Mouse (Mus musculus): ENCODE data around the gene B4galnt1. TPM values are rescaled to one million over a fixed set of nuclear protein-coding genes. Genes with fewer than 3 reads are reported as not detected.
"Not testable (repeated sequence)": the region's sequence is repeated elsewhere in the genome, so short reads cannot be mapped to it uniquely, and the experiment has no call there.

B4galnt1 gene
- total RNA-seq, 2 experiments from 2014 or later, result 0.69 to 1.0 TPM

DNA sequence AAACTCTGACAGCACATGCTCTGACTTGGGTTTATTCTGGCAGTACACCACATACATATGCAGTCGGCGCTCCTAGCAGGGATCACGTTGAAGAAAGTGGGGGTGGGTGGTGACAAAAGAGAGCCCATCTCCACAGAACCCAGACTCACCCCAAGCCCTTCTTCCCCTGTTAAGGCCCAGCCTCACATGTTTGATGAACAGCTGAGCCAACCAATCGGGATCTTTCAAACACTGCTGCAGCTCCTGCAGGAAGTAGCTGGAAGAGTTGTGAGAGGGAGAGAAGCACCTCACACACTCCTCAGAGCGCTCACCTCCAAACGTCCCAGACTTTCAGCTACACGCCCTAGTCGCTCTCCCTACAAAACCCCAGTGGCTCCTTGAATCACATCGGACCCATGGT lies 20.1 kb downstream of the B4galnt1 start:
- DNase-seq, result no peak
- intact Hi-C loops (cut with DNase I), result no loop called here

DNA sequence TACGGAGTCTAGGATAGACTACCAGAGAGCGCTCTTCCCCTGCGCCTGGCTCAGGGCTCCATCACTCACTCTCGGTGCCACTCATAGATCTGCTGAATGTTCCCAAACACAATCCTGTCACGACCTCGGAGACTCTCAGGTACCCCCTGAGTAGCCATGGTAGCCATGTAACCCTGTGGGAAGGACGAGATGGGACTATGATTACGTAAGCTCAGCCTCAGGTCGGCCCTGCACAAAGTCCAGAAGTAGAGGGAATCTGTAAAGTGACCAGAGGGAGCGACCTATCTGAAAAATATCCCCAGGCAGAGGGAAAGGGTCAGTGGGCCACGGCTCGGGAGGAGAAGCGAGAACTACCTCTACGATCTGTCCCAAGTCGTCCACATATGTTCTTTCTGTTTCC lies 20.5 kb downstream of the B4galnt1 start:
- DNase-seq, result no peak
- intact Hi-C loops (cut with DNase I), result no loop called here

DNA sequence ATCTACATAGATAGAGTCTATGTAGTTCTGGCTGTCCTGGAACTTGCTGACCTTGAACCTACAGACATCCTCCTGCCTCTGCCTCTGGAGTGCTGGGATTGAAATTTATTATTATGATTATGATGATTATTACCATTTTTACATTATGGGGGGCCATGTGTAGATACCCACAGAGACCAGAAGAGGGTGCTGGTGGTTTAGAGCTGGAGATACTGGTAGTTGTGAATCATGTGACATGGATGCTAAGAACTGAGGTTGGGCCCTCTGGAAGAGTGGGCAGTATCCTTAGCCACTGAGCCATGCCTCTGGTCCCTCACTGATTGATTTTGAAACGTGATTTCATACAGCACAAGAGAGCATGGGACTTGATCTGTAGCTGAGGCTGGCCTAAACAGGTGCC lies 21.4 kb downstream of the B4galnt1 start:
- no peak for DNase-seq
- intact Hi-C loops (cut with DNase I), result no loop called here

DNA sequence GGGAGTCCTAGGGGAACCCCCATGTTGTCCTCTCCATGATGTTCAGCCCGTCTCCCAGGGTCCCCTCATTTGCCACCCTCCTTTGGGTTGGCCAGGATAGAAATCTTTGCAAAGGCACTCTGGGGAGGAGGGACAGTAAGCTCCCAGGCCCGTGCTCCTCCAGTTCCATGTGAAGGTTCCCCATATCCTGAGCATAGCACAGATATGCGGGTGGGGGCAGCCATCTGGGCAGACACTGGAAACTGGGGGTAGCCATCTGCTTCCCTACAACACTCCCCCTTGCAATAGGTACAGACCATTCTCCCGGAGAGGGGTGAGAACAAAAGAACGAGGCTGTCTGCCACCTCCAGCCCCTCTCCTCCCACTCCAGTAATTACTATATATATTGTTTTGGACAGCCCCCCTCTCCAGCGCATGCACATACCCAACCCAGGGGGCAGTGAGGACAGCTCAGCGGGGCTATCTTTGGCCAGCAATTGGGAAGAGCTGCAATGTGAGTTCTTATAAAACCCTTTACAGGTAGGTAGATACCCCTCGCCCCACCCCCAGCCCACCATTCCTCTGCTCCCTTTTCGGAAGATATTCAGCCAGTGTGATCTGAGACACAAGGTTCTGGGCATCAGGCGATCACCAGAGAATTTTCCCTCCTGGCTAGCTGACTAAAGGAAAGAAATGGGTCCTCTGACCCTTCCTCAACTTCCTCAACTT lies 22.5 kb downstream of the B4galnt1 start:
- no peak for DNase-seq
- intact Hi-C loops (cut with DNase I), result no loop called here

DNA sequence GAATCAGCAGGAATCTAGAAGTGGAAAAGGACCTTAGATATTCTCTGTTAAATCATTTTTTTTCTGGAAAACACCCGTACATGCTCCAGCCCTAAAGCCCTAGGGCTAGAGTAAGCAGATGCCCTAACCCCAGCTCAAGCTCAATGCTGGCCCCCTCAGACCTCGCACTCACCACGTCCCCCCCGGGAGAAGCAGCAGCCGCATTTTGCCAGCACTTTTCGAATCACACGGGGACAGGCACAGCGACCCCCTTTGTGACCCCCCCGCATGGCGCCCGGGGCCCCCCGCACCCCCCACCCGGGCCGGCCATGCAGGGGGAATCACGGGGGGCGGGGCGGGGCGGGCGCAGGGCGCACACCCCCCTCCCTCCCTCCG lies 23.0 kb downstream of the B4galnt1 start:
- no peak for DNase-seq
- intact Hi-C loops (cut with DNase I), result no loop called here

DNA sequence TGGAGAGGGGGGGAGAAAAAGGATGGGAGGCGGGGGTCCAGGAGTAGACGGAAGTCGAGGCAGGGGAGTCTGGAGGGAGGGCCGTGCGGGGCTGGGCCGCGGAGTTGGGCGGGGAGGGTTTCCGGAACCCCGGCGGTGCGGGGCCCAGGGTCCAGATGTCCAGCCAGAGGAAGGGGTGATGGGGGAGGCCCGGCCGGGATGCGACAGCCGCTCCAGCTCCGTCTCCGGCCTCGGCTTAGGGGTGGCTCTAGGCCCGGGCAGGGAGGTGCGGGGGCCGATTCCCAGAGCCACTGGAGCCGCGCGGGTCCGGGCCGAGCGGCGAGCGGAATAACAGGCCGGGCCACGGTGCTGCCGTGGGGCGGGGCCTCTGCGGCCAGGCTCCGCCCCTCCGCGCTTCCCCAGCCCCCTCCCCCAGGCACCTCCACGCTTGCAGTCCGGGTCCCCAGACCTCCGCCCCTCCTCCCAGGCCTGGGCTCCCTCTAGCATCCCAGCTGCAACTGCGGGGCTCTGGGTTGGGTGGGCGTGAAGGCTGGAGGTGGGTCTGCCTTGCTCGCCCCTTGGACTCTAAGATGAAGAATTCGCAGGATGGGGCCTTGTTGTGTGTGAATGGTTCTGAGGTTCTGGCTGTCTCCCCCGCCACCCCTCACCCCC lies 23.6 kb downstream of the B4galnt1 start:
- peak in 1 of 2 experiments; percentile 67 for DNase-seq
- intact Hi-C loops (cut with DNase I), result no loop called here

DNA sequence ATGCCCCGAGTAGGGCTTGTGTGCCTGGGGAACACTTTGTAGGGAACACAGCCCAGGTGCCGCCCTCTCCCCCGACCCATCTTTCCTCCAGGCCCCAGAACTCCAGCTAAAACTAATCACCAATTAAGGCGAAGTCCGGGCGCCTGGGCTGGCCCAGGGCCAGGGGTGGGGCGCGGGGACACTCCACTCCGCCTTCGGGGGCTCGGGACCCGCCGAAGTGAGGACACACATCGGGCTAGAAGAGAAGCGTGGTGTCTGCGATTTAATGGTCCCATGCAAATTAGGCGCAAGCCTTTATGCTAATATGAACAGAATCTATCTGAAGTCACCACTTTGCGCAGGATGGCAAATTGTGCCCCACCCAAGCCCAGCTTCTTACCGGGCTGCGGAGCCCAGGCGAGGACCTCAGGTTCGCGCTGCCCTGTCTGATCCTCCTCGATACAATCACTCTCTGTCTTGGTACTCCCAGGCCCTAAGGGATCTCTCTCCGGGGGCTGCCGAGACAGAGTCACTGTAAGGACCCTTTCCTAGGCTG lies 24.2 kb downstream of the B4galnt1 start:
- DNase-seq, result peak; percentile 53 to 59
- intact Hi-C loops (cut with DNase I), result no loop called here

DNA sequence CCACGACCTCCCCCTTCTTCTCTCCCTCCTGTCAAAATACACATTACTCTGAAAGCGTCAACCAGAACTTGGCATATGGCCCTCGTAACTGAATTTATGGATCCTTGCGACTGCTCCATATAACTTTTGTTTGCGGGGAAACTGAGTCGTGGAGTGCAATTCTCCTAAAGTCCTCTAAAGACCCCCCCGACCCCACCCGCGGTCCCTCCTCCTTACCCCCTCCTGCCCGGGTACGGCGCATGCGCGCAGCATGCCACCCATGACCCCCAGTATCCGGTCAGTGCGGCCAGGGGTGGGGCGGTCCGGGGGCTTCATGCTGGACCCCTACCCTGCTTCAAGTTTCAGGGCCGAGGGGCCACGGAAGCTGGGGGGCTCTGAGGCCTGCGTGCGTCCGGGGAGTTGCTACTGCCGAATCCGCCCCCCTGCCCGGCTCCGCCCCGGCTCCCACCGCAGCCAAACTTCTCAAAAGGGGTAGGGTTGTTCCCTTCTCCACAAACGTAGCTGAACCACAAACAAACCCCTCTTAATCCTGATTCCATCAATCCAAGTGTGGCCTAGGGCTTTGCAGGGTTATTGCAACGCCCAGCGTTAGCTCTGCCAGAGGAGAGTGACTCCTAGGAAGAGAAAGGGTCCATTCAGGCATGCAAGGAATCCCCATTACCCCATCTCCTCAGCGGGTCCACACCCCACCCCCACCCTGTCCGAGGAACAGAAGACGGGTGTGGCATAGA lies 24.8 kb downstream of the B4galnt1 start, which contains the start of gene Arhgef25:
Gene Arhgef25 (minus strand): TSS at position 433 of the 731 bp plus-strand sequence.
- DNase-seq, result peak; percentile 69 to 78
- intact Hi-C loops (cut with DNase I), result no loop called here

DNA sequence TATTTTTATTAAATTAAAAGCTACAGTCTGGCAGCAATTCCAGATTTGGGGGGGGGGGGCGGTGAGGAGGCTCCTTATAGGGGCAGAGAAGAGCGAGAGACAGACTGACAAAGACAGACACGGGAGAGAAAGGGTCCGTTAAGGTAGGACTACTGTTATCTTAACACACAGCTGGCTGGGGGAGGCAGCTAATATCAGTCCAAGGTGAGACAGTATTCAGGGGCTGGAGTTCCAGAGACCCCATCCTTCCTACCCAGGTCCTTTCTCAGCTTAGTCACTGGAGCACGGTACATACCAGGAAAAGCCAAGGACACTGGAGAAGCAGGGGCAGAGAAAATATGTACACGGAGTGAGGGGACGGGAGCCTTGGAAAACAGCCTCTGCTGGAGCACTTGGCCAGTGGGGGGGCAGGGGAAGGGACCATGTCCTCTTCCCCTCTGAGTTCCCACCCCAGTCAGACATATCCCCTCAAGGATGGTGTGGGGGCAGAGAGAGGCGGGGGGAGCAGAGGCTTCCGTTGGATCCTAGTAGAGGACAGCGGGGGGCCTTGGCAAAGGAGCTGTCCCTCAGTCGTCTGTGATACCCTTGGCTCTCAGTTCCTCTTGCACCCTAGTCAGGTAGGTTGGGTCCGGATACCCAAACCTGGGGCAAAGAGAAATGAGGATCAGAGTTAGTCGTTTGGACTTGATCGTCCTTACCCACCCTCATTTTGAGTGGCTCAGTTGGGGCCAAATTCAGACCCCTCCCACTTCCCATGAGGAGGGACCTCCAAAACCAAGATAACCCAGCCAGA lies 25.6 kb downstream of the B4galnt1 start:
- intact Hi-C loops (cut with DNase I), result no loop called here

DNA sequence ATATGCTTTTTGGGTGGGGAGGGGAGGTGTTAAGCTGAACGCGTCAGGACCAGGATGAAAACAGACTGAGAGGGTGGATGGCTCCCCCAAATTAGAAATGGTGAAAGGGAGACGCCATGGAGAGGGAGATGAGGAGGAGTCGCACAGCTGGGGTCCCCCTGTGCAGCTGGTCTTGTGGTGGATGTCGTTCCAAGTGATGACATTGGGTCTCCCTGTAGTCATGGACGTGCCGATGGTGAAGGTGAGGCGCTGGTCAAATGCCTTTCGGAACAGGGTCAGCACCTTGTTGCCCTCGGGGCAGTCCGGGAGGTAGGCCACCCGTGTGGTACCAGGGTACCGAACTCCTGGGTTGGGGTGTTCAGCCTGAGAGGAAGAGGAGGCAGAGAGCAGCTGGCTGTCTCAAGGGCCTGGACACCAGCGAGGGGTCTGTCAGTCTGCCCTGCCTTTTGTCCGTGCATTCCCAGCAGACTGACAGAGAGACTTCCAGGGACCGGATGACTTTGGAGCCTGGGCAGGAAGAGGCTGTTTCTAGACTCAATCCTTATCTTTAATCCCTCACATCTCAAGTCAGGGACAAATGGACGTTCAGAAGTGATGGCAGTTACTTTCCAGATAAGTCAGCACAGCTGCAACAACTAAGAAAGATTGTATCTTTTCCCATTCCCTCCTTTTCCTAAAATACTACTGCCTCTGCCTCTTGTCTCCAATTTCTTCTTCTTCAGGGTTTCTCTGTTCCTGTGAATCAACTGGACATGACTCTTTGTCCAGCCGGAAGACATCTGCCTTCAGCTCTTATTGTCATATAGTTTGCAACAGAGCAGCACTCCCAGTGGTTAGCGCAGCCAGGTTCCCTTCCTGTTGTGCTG lies 26.4 kb downstream of the B4galnt1 start:
- DNase-seq, result no peak
- intact Hi-C loops (cut with DNase I), result no loop called here

More for the DNA sequence above, 25.6 kb downstream of the B4galnt1 start:
- DNase-seq, result peak in 1 of 2 experiments; percentile 2

DNA sequence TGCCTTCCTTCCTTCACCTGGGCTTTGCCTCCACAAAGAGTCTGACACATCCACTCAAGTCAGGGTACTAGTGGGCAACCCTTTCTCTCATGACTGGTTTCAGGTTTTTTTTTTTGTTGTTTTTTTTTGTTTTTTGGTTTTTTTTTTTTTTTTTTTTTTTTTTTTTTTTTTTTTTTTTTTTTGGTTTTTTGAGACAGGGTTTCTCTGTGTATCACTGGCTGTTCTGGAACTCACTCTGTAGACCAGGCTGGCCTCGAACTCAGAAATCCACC lies 27.0 kb downstream of the B4galnt1 start:
- intact Hi-C loops (cut with DNase I); DNase-seq: not testable (repeated sequence)

DNA sequence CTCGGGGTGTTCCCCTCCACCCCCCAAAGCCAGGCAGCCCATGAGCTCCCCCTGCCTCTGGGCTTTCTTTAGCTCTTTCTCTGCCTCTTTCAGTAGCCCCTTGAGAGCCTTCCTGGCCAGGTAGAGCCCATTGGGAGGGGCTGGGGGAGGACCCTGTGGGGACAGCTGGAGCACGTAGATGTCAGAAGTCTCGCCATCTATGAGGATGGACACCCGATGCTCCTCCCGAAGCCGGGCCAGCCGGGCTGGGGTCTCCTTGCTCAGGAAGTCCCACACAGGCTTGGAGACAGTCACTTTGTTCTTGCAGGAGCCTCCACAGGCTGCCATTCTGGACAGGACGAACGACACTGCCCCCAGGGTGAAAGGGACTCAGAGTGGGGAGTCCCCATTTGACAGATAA lies 28.0 kb downstream of the B4galnt1 start:
- DNase-seq, result no peak
- intact Hi-C loops (cut with DNase I), result no loop called here

DNA sequence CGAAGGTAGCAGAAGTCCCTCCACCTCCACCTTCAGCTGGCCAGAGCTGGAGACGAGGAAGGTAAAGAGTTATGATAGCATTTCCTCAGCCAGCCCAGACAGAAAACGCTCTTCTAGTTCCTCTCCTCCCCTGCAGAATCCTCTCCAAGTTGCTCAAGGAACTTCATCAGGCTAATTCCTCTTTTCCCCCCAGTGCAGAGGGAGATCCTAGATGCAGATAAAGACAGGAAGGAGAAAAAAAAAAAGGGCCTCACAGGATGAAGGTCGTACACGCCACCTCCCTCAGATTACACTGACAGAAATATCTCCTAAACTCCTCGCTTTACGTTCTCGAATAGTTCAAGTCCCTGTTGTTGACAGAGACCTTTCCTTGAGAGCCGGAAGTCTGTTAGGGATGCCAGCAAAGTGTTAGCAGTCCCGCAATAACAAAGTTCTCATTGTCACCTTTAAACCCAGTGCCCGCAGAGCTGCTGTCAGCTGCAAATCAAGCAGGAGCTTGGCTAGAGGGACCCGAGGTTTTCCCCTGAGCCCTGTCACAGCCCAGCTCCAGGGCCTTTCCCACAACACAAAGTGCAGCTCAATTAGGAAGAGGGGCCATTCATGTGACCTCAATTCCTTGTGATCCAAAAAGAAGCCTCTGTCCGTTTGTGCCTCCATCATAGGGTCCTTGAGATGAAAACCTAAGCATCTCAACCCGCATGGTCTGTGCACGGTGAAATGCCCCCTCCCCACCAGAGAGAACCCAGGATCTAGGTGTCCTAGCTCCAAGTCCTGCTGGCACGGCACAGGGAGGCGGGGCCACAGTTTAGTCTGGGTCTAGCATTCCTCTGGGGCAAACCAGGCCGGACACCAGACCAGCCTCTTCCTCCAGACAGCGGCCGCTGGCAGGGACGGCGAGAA lies 29.7 kb downstream of the B4galnt1 start:
- peak; percentile 68 to 70 for DNase-seq
- intact Hi-C loops (cut with DNase I), result no loop called here

DNA sequence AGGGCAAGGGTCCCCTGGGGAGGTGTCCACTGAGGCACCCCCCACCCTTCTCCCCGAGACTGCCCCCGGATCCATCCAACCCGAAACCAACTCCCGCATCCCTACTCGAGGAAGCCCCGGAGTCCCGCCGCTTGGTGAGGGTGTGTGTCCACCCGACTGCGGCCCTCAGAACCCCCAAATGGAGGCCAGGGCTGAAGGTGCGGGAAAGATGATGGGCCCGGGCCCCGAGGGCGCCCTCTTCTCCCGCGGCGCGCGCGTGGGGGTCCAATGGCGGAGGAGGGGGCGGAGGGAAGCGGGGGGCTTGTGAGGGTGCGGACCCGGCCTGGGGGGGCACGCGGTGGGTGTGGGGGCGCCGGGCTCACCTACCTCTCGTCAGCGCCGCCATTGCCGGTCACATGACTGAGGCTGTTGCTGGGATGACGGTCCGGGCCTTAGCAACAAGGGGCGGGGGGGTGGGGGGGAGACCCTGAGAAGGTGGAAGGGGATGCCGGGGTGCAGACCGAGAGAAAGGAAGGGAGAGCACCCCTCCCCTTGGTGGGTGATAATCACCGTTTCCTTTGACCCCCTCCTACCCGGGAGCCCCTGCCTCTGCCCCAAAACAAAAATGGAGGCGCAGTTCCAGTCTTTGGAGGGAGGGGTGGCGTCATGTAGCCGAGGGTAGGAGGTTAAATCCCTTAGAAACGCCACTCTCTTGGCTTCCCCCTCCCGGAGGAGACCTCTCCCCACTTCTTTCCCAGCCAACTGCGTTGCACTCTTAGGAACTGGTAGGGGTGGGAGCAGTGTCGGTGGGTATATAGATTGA lies 30.5 kb downstream of the B4galnt1 start, which contains the start of gene Dtx3:
Gene Dtx3 (minus strand): TSS at position 401 of the 802 bp plus-strand sequence.
- no peak for DNase-seq

DNA sequence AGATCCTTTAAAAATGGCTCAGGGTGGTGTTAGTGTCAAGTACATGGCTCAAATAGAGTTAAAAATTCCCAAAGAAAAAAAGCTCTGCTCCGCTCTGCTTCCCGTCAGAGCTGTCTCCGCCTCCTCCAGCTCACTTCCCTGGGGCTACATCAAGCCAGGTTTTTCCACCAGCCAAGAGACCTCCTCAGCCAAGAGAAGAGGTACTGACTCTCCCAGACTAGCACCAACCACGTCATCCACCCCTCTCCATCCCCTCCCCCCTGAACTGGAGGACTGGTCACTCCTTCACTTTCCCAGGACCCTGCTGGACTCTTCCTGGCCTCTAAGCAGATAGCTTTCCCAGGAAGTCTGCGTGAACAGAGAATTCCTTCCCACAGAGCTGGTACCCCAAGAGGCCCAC lies 31.4 kb downstream of the B4galnt1 start:
- intact Hi-C loops (cut with DNase I), result no loop called here
- DNase-seq, result peak; percentile 51 to 75

More for the DNA sequence above, 30.5 kb downstream of the B4galnt1 start, which contains the start of gene Dtx3:
- intact Hi-C loops (cut with DNase I), result no loop called here

DNA sequence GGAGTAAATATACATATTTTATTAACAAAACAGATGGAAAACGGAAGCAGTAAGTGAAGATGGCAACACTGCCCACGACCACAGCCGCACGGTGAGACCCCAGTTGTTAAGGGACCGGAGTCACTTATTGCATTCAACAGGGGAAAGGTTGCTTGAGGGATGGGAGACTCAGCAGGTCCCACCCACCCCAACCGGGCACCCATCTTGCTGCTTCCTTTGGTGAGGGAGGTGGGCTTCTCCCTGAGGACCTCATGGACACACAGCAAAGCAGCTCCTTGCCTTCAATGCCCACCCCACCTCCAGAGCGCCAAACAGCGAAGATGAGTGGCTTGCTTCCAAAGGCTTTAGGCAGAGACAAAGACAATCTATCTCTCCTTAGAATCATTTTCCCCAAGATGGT lies 32.1 kb downstream of the B4galnt1 start:
- DNase-seq, result no peak
- intact Hi-C loops (cut with DNase I), result no loop called here

DNA sequence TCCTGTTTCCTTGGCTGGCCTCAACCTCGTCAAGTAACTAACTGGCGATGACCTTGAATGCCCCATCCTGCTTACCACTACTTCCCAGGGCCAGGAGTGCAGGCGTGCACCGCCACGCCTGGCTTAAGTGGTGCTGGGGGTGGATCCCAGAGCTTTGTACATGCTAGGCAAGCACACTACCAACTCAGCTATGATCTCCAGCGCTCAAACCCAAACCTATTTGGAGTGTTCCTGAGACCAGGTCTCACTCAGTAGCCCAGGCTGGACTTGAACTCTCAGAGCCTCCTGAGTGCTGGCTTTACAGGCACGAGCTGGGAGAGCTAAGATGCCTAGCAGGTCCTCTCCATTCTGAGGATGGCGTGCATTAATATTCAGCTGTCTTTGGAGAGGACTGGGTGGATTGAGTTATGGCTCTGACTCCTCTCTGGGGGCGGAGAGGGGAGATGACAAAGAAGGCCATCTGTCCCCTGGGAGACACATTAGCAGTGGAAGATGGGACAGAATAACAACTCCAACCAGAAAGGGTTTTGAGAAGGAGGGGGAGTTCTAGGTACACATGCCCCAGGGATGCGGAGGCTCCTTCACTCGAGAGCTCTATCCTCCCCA lies 32.6 kb downstream of the B4galnt1 start:
- intact Hi-C loops (cut with DNase I), result no loop called here
- DNase-seq, result no peak

All from gastrocnemius, postnatal 36 days (tissue).